Mouse (Mus musculus): ENCODE results near the gene Npb. TPM values are rescaled to one million over a fixed set of nuclear protein-coding genes. Genes with fewer than 3 reads are reported as not detected.
"Not testable (repeated sequence)": the region's sequence is repeated elsewhere in the genome, so short reads cannot be mapped to it uniquely, and the experiment has no call there.

Npb gene
- polyA plus RNA-seq (2015; fragmentation: Nextera tagmentation; extraction: Ambion mirVana): 9.8 and 12.1 TPM in 2 replicates

- H3K27ac ChIP-seq: peak within 1 kb of the TSS; percentile 26; the same call in 1 of the 2 replicates
- H3K36me3 ChIP-seq: peaks cover 43% of the 10 kb centered on the region
- no peaks in the 10 kb centered on the region for H3K27me3 ChIP-seq (replicated peaks)
- no peaks in the 10 kb centered on the region for H3K9me3 ChIP-seq
- 0 out of 2 replicates have a peak, but pooled peaks have one; percentile 20 for ATAC-seq (ENCODE audit: insufficient read depth, low FRiP score, low read depth)
- peak within 1 kb of the TSS; percentile 71 for H3K4me2 ChIP-seq
- 7% methylated on average over 45 of the region's 45 CpGs for WGBS
- peak within 1 kb of the TSS; percentile 39; the same call in 1 of the 2 replicates for H3K9ac ChIP-seq
- H3K4me1 ChIP-seq: peaks cover 18% of the 10 kb centered on the region
- peak within 1 kb of the TSS; percentile 36 for H3K4me3 ChIP-seq (replicated peaks)
Measured at GRCm38 (mm10) chr11:120608241-120609034, at the start of gene Npb. Gene Npb (plus strand): TSS chr11:120608477.

- not testable (repeated sequence) for H3K9me3 ChIP-seq; H3K9ac ChIP-seq; H3K4me3 ChIP-seq (replicated peaks); H3K4me1 ChIP-seq; H3K4me2 ChIP-seq; ATAC-seq (ENCODE audit: insufficient read depth, low FRiP score, low read depth); H3K27ac ChIP-seq; H3K27me3 ChIP-seq (replicated peaks)
- H3K36me3 ChIP-seq: peaks cover 50% of the 10 kb centered on the region
- 87% methylated on average over 6 of the region's 6 CpGs for WGBS
Measured at GRCm38 (mm10) chr11:120558843-120559242, 49.4 kb upstream of the Npb start.

- WGBS: 91% methylated on average over 13 of the region's 13 CpGs
- Histone ChIP-seq H3K9me3 (no peaks in the 10 kb centered on the region), H3K36me3 (peaks cover 66% of the 10 kb centered on the region), H3K4me2 (no peak overlapping the region), H3K4me3 (replicated peaks) (no peak overlapping the region), H3K4me1 (no peaks in the 10 kb centered on the region), H3K27ac (no peak overlapping the region), H3K27me3 (replicated peaks) (no peaks in the 10 kb centered on the region), H3K9ac (no peak overlapping the region)
- ATAC-seq (ENCODE audit: insufficient read depth, low FRiP score, low read depth): no peak
Measured at GRCm38 (mm10) chr11:120560952-120561728, 47.1 kb upstream of the Npb start.

- no peaks in the 10 kb centered on the region for H3K27me3 ChIP-seq (replicated peaks)
- no peak overlapping the region for H3K9ac ChIP-seq
- H3K27ac ChIP-seq: no peak overlapping the region
- H3K9me3 ChIP-seq: no peaks in the 10 kb centered on the region
- no peak overlapping the region for H3K4me3 ChIP-seq (replicated peaks)
- peaks cover 83% of the 10 kb centered on the region for H3K36me3 ChIP-seq
- no peak overlapping the region for H3K4me2 ChIP-seq
- ATAC-seq (ENCODE audit: insufficient read depth, low FRiP score, low read depth): no peak
- 93% methylated on average over 13 of the region's 13 CpGs for WGBS
- 0 out of 2 replicates have a peak, but pooled peaks cover 3% of the 10 kb centered on the region for H3K4me1 ChIP-seq
Measured at GRCm38 (mm10) chr11:120562949-120563348, 45.3 kb upstream of the Npb start.

DNA sequence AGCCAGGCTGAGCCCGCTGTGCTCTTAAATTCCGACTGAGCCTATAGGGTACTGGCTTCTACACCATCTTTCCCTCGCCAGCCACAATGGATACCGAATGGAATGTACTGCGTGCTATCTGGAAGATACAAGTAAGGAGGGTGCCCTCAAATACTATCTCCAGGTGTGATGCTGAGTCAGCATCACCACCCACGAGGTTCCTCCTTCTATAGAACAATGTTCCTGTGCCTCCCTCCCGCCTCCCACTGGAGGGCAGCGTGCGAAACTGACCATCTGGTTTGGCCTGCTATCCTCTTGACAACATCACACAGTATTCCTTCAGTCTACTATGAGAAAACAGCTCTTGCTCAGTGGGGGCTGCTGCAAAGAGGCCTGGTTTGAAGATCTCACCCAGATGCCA, 43.2 kb upstream of the Npb start:
- no peak for ATAC-seq (ENCODE audit: insufficient read depth, low FRiP score, low read depth)
- no peak overlapping the region for H3K9ac ChIP-seq
- no peaks in the 10 kb centered on the region for H3K27me3 ChIP-seq (replicated peaks)
- no peak overlapping the region for H3K4me2 ChIP-seq
- no peaks in the 10 kb centered on the region for H3K9me3 ChIP-seq
- 0 out of 2 replicates have a peak, but pooled peaks cover 12% of the 10 kb centered on the region for H3K4me1 ChIP-seq
- H3K27ac ChIP-seq: no peak overlapping the region
- 82% methylated on average over 9 of the region's 9 CpGs for WGBS
- peaks cover 84% of the 10 kb centered on the region for H3K36me3 ChIP-seq
- no peak overlapping the region for H3K4me3 ChIP-seq (replicated peaks)

DNA sequence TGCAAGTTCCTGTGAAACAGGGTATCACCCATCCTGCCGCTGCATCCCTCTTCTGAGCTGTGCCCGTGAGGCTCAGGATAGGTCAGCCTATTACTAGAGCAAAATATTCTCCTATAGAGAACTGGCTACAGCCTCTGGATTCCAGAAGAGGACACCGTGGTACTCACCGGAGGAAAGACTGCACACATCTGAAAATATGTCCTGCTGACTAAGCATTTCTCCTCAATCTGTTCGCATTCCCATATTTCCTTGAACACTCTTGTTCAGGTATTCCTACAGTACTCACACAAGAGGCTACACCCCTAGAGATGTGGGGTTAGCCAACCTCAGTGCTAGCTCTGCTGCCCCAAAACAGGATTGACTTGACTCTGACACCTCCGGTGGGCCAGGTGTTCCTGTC, 40.0 kb upstream of the Npb start:
- WGBS: 89% methylated on average over 6 of the region's 6 CpGs
- Histone ChIP-seq H3K36me3 (peaks cover 65% of the 10 kb centered on the region), H3K4me1 (peaks cover 25% of the 10 kb centered on the region), H3K9me3 (no peaks in the 10 kb centered on the region), H3K9ac (no peak overlapping the region), H3K27me3 (replicated peaks) (no peaks in the 10 kb centered on the region), H3K4me2 (no peak overlapping the region), H3K4me3 (replicated peaks) (no peak overlapping the region), H3K27ac (no peak overlapping the region)
- ATAC-seq (ENCODE audit: insufficient read depth, low FRiP score, low read depth): no peak

- peak overlapping the region; percentile 77 for H3K4me2 ChIP-seq
- H3K4me3 ChIP-seq (replicated peaks): peak overlapping the region; percentile 76
- H3K36me3 ChIP-seq: peaks cover 43% of the 10 kb centered on the region
- no peak overlapping the region for H3K27ac ChIP-seq
- H3K27me3 ChIP-seq (replicated peaks): no peaks in the 10 kb centered on the region
- no peak for ATAC-seq (ENCODE audit: insufficient read depth, low FRiP score, low read depth)
- peak overlapping the region; percentile 76; the same call in 1 of the 2 replicates for H3K9ac ChIP-seq
- WGBS: 56% methylated on average over 3 of the region's 3 CpGs
- peaks cover 32% of the 10 kb centered on the region for H3K4me1 ChIP-seq
- H3K9me3 ChIP-seq: no peaks in the 10 kb centered on the region
Measured at GRCm38 (mm10) chr11:120571122-120571521, 37.2 kb upstream of the Npb start.

- peak overlapping the region; percentile 76 for H3K4me3 ChIP-seq (replicated peaks)
- WGBS: 6% methylated on average over 11 of the region's 11 CpGs
Measured at GRCm38 (mm10) chr11:120571754-120572416, 36.4 kb upstream of the Npb start.

GRCm38 (mm10) chr11:120572417-120572751, 35.9 kb upstream of the Npb start:
- H3K4me3 ChIP-seq (replicated peaks): peak overlapping the region; percentile 76
- H3K27me3 ChIP-seq (replicated peaks): no peaks in the 10 kb centered on the region
- H3K27ac ChIP-seq: peak overlapping the region; percentile 85
- no peaks in the 10 kb centered on the region for H3K9me3 ChIP-seq
- H3K9ac ChIP-seq: peak overlapping the region; percentile 76
- peaks cover 34% of the 10 kb centered on the region for H3K36me3 ChIP-seq
- peak overlapping the region; percentile 77 for H3K4me2 ChIP-seq
- 0% methylated on average over 19 of the region's 24 CpGs for WGBS
- ATAC-seq (ENCODE audit: insufficient read depth, low FRiP score, low read depth): peak; percentile 5
- H3K4me1 ChIP-seq: peaks cover 32% of the 10 kb centered on the region

More at GRCm38 (mm10) chr11:120571754-120572416, 36.4 kb upstream of the Npb start:
- no peaks in the 10 kb centered on the region for H3K27me3 ChIP-seq (replicated peaks)
- no peaks in the 10 kb centered on the region for H3K9me3 ChIP-seq
- H3K27ac ChIP-seq: peak overlapping the region; percentile 85
- peaks cover 37% of the 10 kb centered on the region for H3K36me3 ChIP-seq
- no peak for ATAC-seq (ENCODE audit: insufficient read depth, low FRiP score, low read depth)
- H3K9ac ChIP-seq: peak overlapping the region; percentile 76
- peaks cover 32% of the 10 kb centered on the region for H3K4me1 ChIP-seq
- H3K4me2 ChIP-seq: peak overlapping the region; percentile 77

GRCm38 (mm10) chr11:120572752-120573584, 35.3 kb upstream of the Npb start, which contains the start of gene P4hb:
Gene P4hb (minus strand): TSS chr11:120573253.
- Histone ChIP-seq H3K4me3 (replicated peaks) (peak within 1 kb of the TSS; percentile 76), H3K9ac (peak within 1 kb of the TSS; percentile 85), H3K4me2 (peak within 1 kb of the TSS; percentile 77), H3K27ac (peak within 1 kb of the TSS; percentile 96), H3K36me3 (peaks cover 34% of the 10 kb centered on the region), H3K9me3 (no peaks in the 10 kb centered on the region), H3K4me1 (peaks cover 29% of the 10 kb centered on the region), H3K27me3 (replicated peaks) (no peaks in the 10 kb centered on the region)
- under 1% methylated on average over 94 of the region's 94 CpGs for WGBS
- peak; percentile 96 for ATAC-seq (ENCODE audit: insufficient read depth, low FRiP score, low read depth)

Data from stomach, embryonic 15.5 days (tissue).